Mouse (Mus musculus) ES-Bruce4 (cell line): ENCODE data around the gene Zscan26.

Source experiments
- CTCF ChIP-seq: IDR thresholded peaks from one replicate; pipeline ENCODE4 v1.8.1; 2011; ENCODE audit warnings: low read depth, low read length
- POLR2A ChIP-seq: IDR thresholded peaks from one replicate; pipeline ENCODE4 v1.8.1; 2011; ENCODE audit warnings: low read length; ENCODE audit not compliant: insufficient read depth

- TF ChIP-seq CTCF (no peak), POLR2A (no peak)
Measured at GRCm38 (mm10) chr13:21453042-21453441, 488 bp downstream of the Zscan26 start.
